16 mouse cellular contexts compared by ENCODE assay signal in the genomic region with DNA sequence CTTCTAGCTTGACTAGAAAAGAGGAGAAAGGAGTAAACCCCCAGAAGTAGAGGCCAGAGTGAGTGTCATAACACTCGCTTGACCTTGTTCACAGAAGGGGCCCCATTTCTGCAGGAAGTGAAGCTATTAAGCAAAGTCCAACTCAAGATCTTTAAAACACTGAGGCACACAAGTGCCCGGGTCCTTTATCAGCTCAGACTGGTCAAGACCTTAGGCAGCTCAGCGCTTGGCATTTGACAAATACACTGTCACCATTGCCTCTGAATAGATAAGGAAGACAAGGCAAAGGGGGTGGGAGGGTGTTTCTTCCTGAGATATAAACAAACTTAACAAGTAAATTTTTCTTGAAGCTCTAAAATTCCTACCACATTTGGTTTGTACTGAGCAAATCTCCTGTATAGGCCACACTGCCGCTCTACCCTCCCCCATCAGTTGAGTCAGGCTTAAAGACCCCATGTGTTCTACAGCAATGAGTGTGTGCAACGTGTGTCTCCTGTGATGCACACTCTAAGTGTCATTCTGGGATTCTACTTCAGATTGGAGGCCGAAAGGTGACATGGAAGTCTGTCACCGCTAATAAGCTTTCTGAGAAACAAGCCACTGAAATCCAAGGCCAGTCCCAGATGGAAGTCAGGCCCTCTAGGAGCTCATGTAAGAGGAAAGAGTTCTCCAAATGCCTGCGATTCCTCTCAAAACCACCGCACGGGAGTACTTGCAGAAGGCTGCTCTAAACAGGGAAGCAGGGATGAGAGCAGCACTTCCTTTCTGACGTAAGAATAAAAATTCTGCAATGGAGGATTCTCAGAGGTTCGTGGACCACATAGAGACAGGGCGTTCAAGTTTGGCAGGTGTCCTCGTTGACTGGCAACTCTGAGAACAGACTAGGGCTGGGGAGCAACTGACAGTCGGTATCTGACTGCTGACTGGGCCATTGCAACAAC. TPM values are rescaled to one million over a fixed set of nuclear protein-coding genes. Genes with fewer than 3 reads are reported as not detected.
A peak's percentile ranks its signal among the peaks of the same experiment; 100 is the strongest.
DNase-seq lines count a peak whose midpoint lies in the region; ATAC-seq and TF ChIP-seq lines count a peak whose summit lies in the region.
"Had no signal": no experiment of that assay in that cellular context is flagged by ENCODE, and none has a peak within 500 bp of the region (broad histone marks: within the 10 kb centered on the region; RNA-seq: fewer than 3 reads in every experiment).

No protein-coding gene starts in this region.

- H3K36me3 ChIP-seq in heart, embryonic 11.5 days (ENCODE audit: control insufficient read depth, insufficient read depth, low read length) = no peaks in the 10 kb centered on the region
- no peaks in the 10 kb centered on the region for H3K36me3 ChIP-seq in G1E (replicated peaks)
- no peaks in the 10 kb centered on the region for H3K36me3 ChIP-seq in intestine, embryonic 16.5 days (ENCODE audit: control insufficient read depth, insufficient read depth, low read length)
- no peaks in the 10 kb centered on the region for H3K36me3 ChIP-seq in liver, postnatal 0 days (replicated peaks; ENCODE audit: insufficient read depth, low read length)
- no peaks in the 10 kb centered on the region for H3K36me3 ChIP-seq in kidney, embryonic 15.5 days
- no peaks in the 10 kb centered on the region for H3K36me3 ChIP-seq in forebrain, embryonic 15.5 days
- H3K36me3 ChIP-seq: heart, embryonic 15.5 days; hindbrain, embryonic 12.5 days; limb, embryonic 15.5 days had no signal

- ATAC-seq in heart, embryonic 11.5 days (replicated peaks; ENCODE audit: insufficient number of reproducible peaks, low FRiP score, low TSS enrichment) = no peak
- peak; percentile 34 for ATAC-seq in G1E (ENCODE audit: extremely low read depth, insufficient number of reproducible peaks, low FRiP score, poor library complexity, severe bottlenecking)
- ATAC-seq in intestine, embryonic 16.5 days = peak; percentile 87
- no peak for ATAC-seq in liver, postnatal 0 days
- ATAC-seq in kidney, embryonic 15.5 days (replicated peaks; ENCODE audit: low FRiP score) = no peak
- ATAC-seq in forebrain, embryonic 15.5 days (replicated peaks) = no peak
- ATAC-seq: midbrain, embryonic 16.5 days had no signal

- H3K4me1 ChIP-seq in heart, embryonic 11.5 days (ENCODE audit: control insufficient read depth, insufficient read depth, low read length) = peaks cover 19% of the 10 kb centered on the region
- H3K4me1 ChIP-seq in G1E (ENCODE audit: insufficient read depth, low read depth, low read length) = peaks cover 16% of the 10 kb centered on the region
- H3K4me1 ChIP-seq in intestine, embryonic 16.5 days (ENCODE audit: control insufficient read depth, insufficient read depth, low read length) = peaks cover 12% of the 10 kb centered on the region
- H3K4me1 ChIP-seq in liver, postnatal 0 days (ENCODE audit: insufficient read depth) = peaks cover 30% of the 10 kb centered on the region
- no peaks in the 10 kb centered on the region for H3K4me1 ChIP-seq in kidney, embryonic 15.5 days
- no peaks in the 10 kb centered on the region for H3K4me1 ChIP-seq in forebrain, embryonic 15.5 days
- H3K4me1 ChIP-seq: hindbrain, embryonic 12.5 days; limb, embryonic 15.5 days had no signal

- no peaks in the 10 kb centered on the region for H3K27me3 ChIP-seq in heart, embryonic 11.5 days (ENCODE audit: control insufficient read depth, insufficient read depth, low read length)
- H3K27me3 ChIP-seq in G1E (ENCODE audit: insufficient read depth, low read length) = 0 out of 2 replicates have a peak, but pooled peaks cover 4% of the 10 kb centered on the region
- H3K27me3 ChIP-seq in intestine, embryonic 16.5 days (replicated peaks; ENCODE audit: control insufficient read depth, insufficient read depth, low read length) = no peaks in the 10 kb centered on the region
- H3K27me3 ChIP-seq in liver, postnatal 0 days (ENCODE audit: insufficient read depth, low read length) = no peaks in the 10 kb centered on the region
- no peaks in the 10 kb centered on the region for H3K27me3 ChIP-seq in kidney, embryonic 15.5 days
- H3K27me3 ChIP-seq in forebrain, embryonic 15.5 days = no peaks in the 10 kb centered on the region
- H3K27me3 ChIP-seq: heart, embryonic 15.5 days; hindbrain, embryonic 12.5 days; limb, embryonic 15.5 days had no signal

- no peak for TF ChIP-seq CTCF in G1E (IDR thresholded peaks at IDR 0.05; ENCODE audit: low read depth, low read length)
- no peak for TF ChIP-seq CTCF in liver, postnatal 0 days (IDR thresholded peaks at IDR 0.05; ENCODE audit: low read depth)

- H3K9ac ChIP-seq in heart, embryonic 11.5 days (ENCODE audit: low read depth, low read length) = no peak overlapping the region
- no peak overlapping the region for H3K9ac ChIP-seq in intestine, embryonic 16.5 days (ENCODE audit: low read depth, low read length)
- no peak overlapping the region for H3K9ac ChIP-seq in liver, postnatal 0 days (replicated peaks)
- no peak overlapping the region for H3K9ac ChIP-seq in kidney, embryonic 15.5 days
- no peak overlapping the region for H3K9ac ChIP-seq in forebrain, embryonic 15.5 days (replicated peaks)
- H3K9ac ChIP-seq: heart, embryonic 15.5 days; hindbrain, embryonic 12.5 days; limb, embryonic 15.5 days had no signal

- no peaks in the 10 kb centered on the region for H3K9me3 ChIP-seq in heart, embryonic 11.5 days (replicated peaks; ENCODE audit: control insufficient read depth, low read length)
- no peaks in the 10 kb centered on the region for H3K9me3 ChIP-seq in G1E (replicated peaks)
- no peaks in the 10 kb centered on the region for H3K9me3 ChIP-seq in intestine, embryonic 16.5 days (ENCODE audit: control insufficient read depth, low read length)
- no peaks in the 10 kb centered on the region for H3K9me3 ChIP-seq in liver, postnatal 0 days (ENCODE audit: low read length)
- no peaks in the 10 kb centered on the region for H3K9me3 ChIP-seq in kidney, embryonic 15.5 days (replicated peaks)
- H3K9me3 ChIP-seq in forebrain, embryonic 15.5 days = no peaks in the 10 kb centered on the region
- H3K9me3 ChIP-seq: heart, embryonic 15.5 days; hindbrain, embryonic 12.5 days; limb, embryonic 15.5 days had no signal

- no peak for DNase-seq in heart, adult 18-20 months
- DNase-seq in G1E (ENCODE audit: low spot score) = no peak
- no peak for DNase-seq in liver, postnatal 0 days
- no peak for DNase-seq in adrenal gland, adult 2 months
- DNase-seq: cerebellum, adult 8-10 months; kidney, postnatal 14 days; layer of hippocampus, adult 9-11 months had no signal

- WGBS in heart, embryonic 11.5 days (ENCODE audit: insufficient replicate concordance) = 57% methylated on average over 15 of the region's 15 CpGs
- WGBS in intestine, embryonic 16.5 days = 68% methylated on average over 15 of the region's 15 CpGs
- 45% methylated on average over 15 of the region's 15 CpGs for WGBS in liver, postnatal 0 days (ENCODE audit: insufficient replicate concordance)
- 82% methylated on average over 15 of the region's 15 CpGs for WGBS in kidney, embryonic 15.5 days
- 87% methylated on average over 15 of the region's 15 CpGs for WGBS in forebrain, embryonic 15.5 days

- H3K27ac ChIP-seq in heart, embryonic 11.5 days (ENCODE audit: low read depth, low read length) = peak overlapping the region; percentile 47; the same call in 1 of the 2 replicates
- peak overlapping the region; percentile 60 for H3K27ac ChIP-seq in intestine, embryonic 16.5 days (ENCODE audit: low read length)
- H3K27ac ChIP-seq in liver, postnatal 0 days (ENCODE audit: low read depth) = peak overlapping the region; percentile 44; the same call in 1 of the 2 replicates
- no peak overlapping the region for H3K27ac ChIP-seq in kidney, embryonic 15.5 days
- H3K27ac ChIP-seq in forebrain, embryonic 15.5 days (replicated peaks) = no peak overlapping the region
- H3K27ac ChIP-seq: heart, embryonic 15.5 days; hindbrain, embryonic 12.5 days; limb, embryonic 15.5 days; macrophage had no signal

- no peak overlapping the region for H3K4me3 ChIP-seq in heart, embryonic 11.5 days (ENCODE audit: low read depth, low read length)
- no peak overlapping the region for H3K4me3 ChIP-seq in G1E (ENCODE audit: low read depth, low read length)
- H3K4me3 ChIP-seq in intestine, embryonic 16.5 days (ENCODE audit: low read length) = no peak overlapping the region
- no peak overlapping the region for H3K4me3 ChIP-seq in liver, postnatal 0 days (ENCODE audit: low read depth, low read length)
- H3K4me3 ChIP-seq in kidney, embryonic 15.5 days (replicated peaks) = no peak overlapping the region
- H3K4me3 ChIP-seq in forebrain, embryonic 15.5 days = no peak overlapping the region
- H3K4me3 ChIP-seq: heart, embryonic 15.5 days; hindbrain, embryonic 12.5 days; limb, embryonic 15.5 days had no signal

- no peak for TF ChIP-seq EP300 in liver, postnatal 0 days (IDR thresholded peaks at IDR 0.05; ENCODE audit: low read depth)

- no peak overlapping the region for H3K4me2 ChIP-seq in heart, embryonic 11.5 days
- H3K4me2 ChIP-seq in intestine, embryonic 16.5 days (ENCODE audit: low read depth, low read length) = no peak overlapping the region
- H3K4me2 ChIP-seq in liver, postnatal 0 days (ENCODE audit: low read depth, low read length) = peak overlapping the region; percentile 1; the same call in 1 of the 2 replicates
- no peak overlapping the region for H3K4me2 ChIP-seq in kidney, embryonic 15.5 days
- no peak overlapping the region for H3K4me2 ChIP-seq in forebrain, embryonic 15.5 days (replicated peaks)
- H3K4me2 ChIP-seq: heart, embryonic 15.5 days; hindbrain, embryonic 12.5 days; limb, embryonic 15.5 days had no signal

RNA-seq across cellular contexts. Expression of a gene that starts 16.9 kb away (rescaled TPM):
- 6.6 and 7.4 TPM in 2 replicates for polyA plus RNA-seq in heart, embryonic 11.5 days (2014; fragmentation: Nextera tagmentation; extraction: Ambion mirVana)
- 10 to 100 TPM; 12.3 to 15.4 TPM for total RNA-seq in heart, adult 18-20 months (2021)
- total RNA-seq in G1E (2014; fragmentation: Nextera tagmentation) = 0.34 TPM in 1 of 2 replicates, not detected in the other
- total RNA-seq in G1E (2017) = 0.11 and 0.17 TPM in 2 replicates
- 0.04 and 0.06 TPM in 2 replicates for polyA plus RNA-seq in G1E (2012)
- polyA plus RNA-seq in intestine, embryonic 16.5 days (2015; fragmentation: Nextera tagmentation; extraction: Ambion mirVana) = 12.0 and 13.0 TPM in 2 replicates
- 5.3 and 8.4 TPM in 2 replicates for polyA plus RNA-seq in liver, postnatal 0 days (2015; fragmentation: Nextera tagmentation; extraction: Ambion mirVana)
- polyA plus RNA-seq in kidney, embryonic 15.5 days (2015; fragmentation: Nextera tagmentation; extraction: Ambion mirVana) = 11.1 and 15.8 TPM in 2 replicates
- polyA plus RNA-seq in forebrain, embryonic 15.5 days (2015; fragmentation: Nextera tagmentation; extraction: Ambion mirVana) = 0.55 and 0.87 TPM in 2 replicates
- 10 to 100 TPM; 12.3 to 19.7 TPM for total RNA-seq in adrenal gland, adult 2 months (2021)
- 6.1 and 8.7 TPM in 2 replicates for polyA plus RNA-seq in adrenal gland, adult 2 months (2012; rRNA removed)

RNA-seq across cellular contexts. Expression of a gene that starts 29.6 kb away (rescaled TPM):
- polyA plus RNA-seq in heart, embryonic 11.5 days (2014; fragmentation: Nextera tagmentation; extraction: Ambion mirVana) = 46.1 and 53.6 TPM in 2 replicates
- total RNA-seq in heart, adult 18-20 months (2021) = 10 to 100 TPM; 12.6 to 15.7 TPM
- 59.5 and 61.8 TPM in 2 replicates for total RNA-seq in G1E (2014; fragmentation: Nextera tagmentation)
- total RNA-seq in G1E (2017) = 63.9 and 68.7 TPM in 2 replicates
- 12.4 and 15.1 TPM in 2 replicates for polyA plus RNA-seq in G1E (2012)
- 45.1 and 48.7 TPM in 2 replicates for polyA plus RNA-seq in intestine, embryonic 16.5 days (2015; fragmentation: Nextera tagmentation; extraction: Ambion mirVana)
- polyA plus RNA-seq in liver, postnatal 0 days (2015; fragmentation: Nextera tagmentation; extraction: Ambion mirVana) = 15.2 and 16.8 TPM in 2 replicates
- 71.6 and 78.1 TPM in 2 replicates for polyA plus RNA-seq in kidney, embryonic 15.5 days (2015; fragmentation: Nextera tagmentation; extraction: Ambion mirVana)
- 80.6 and 87.5 TPM in 2 replicates for polyA plus RNA-seq in forebrain, embryonic 15.5 days (2015; fragmentation: Nextera tagmentation; extraction: Ambion mirVana)
- total RNA-seq in adrenal gland, adult 2 months (2021) = 10 to 100 TPM; 33.7 to 52.0 TPM
- polyA plus RNA-seq in adrenal gland, adult 2 months (2012; rRNA removed) = 3.2 and 3.4 TPM in 2 replicates

Comparison
In these comparisons a context has a peak if more than half of its experiments do, and no peak if none do; other contexts are left out.
1. ATAC-seq: peak in G1E (single experiment) and intestine, embryonic 16.5 days (single experiment); none in heart, embryonic 11.5 days (single experiment), liver, postnatal 0 days (single experiment), kidney, embryonic 15.5 days (single experiment) and forebrain, embryonic 15.5 days (single experiment).
2. H3K27ac ChIP-seq: peak in heart, embryonic 11.5 days (single experiment), intestine, embryonic 16.5 days (single experiment) and liver, postnatal 0 days (single experiment); none in kidney, embryonic 15.5 days (single experiment) and forebrain, embryonic 15.5 days (single experiment).